Mouse (Mus musculus) ES-Bruce4 (cell line): Measurements from ENCODE around the gene Adamtsl5. TPM values are rescaled to one million over a fixed set of nuclear protein-coding genes. Genes with fewer than 3 reads are reported as not detected.
A peak's percentile ranks its signal among the peaks of the same experiment; 100 is the strongest.

ENCODE experiments used
- H3K27ac ChIP-seq: 2 replicates; pipeline ENCODE4 v1.5.1; 2012; ENCODE audit warnings: low read length, inconsistent platforms; ENCODE audit not compliant: insufficient read depth
- H3K27me3 ChIP-seq: 2 replicates; pipeline ENCODE4 v1.6.1; 2012; ENCODE audit warnings: mild to moderate bottlenecking, low read length, inconsistent platforms; ENCODE audit not compliant: control insufficient read depth, poor library complexity, insufficient read depth, severe bottlenecking
- H3K36me3 ChIP-seq: 2 replicates; pipeline ENCODE4 v1.6.1; 2012; ENCODE audit warnings: inconsistent platforms, mild to moderate bottlenecking, low read length, moderate library complexity; ENCODE audit not compliant: control insufficient read depth, poor library complexity, insufficient read depth, severe bottlenecking
- H3K4me1 ChIP-seq: one replicate; pipeline ENCODE4 v1.8.1; 2011; ENCODE audit warnings: low read length; ENCODE audit not compliant: control insufficient read depth, insufficient read depth
- H3K4me3 ChIP-seq: 2 replicates; pipeline ENCODE4 v1.5.1; 2011; ENCODE audit warnings: low read depth, mild to moderate bottlenecking, low read length
- H3K9ac ChIP-seq: 2 replicates; pipeline ENCODE4 v1.6.1; 2012; ENCODE audit warnings: low read depth, mild to moderate bottlenecking, inconsistent platforms; ENCODE audit not compliant: poor library complexity, severe bottlenecking
- H3K9me3 ChIP-seq: replicated peaks from 2 replicates; pipeline ENCODE4 v1.6.1; 2012; ENCODE audit warnings: mild to moderate bottlenecking, low read length, inconsistent platforms; ENCODE audit not compliant: control insufficient read depth, poor library complexity, insufficient read depth, severe bottlenecking
- CTCF ChIP-seq: IDR thresholded peaks from one replicate; pipeline ENCODE4 v1.8.1; 2011; ENCODE audit warnings: low read depth, low read length
- EP300 ChIP-seq: IDR thresholded peaks from 2 replicates; pipeline ENCODE4 v1.6.1; 2011; ENCODE audit warnings: low read depth, low read length; ENCODE audit not compliant: insufficient read depth
- POLR2A ChIP-seq: IDR thresholded peaks from one replicate; pipeline ENCODE4 v1.8.1; 2011; ENCODE audit warnings: low read length; ENCODE audit not compliant: insufficient read depth
- polyA plus RNA-seq: library from polyadenylated mRNA; stranded (reverse); fragments of >200 nt; gene quantifications from 2 replicates; pipeline ENCODE4 v1.2.4, GENCODE M21; 2011; ENCODE audit warnings: low read depth; ENCODE audit not compliant: missing spikeins, insufficient read depth, insufficient read length

Gene Adamtsl5
- polyA plus RNA-seq, 1 experiment = 3.8 TPM

- no peak for TF ChIP-seq EP300
- no peak for TF ChIP-seq CTCF
- TF ChIP-seq POLR2A = no peak
- H3K27ac ChIP-seq = no peak overlapping the region
These were observed 33.7 kb downstream of the Adamtsl5 start for GRCm38 (mm10) chr10:80314494-80315001.

GRCm38 (mm10) chr10:80313627-80314201, 34.5 kb downstream of the Adamtsl5 start:
- Histone ChIP-seq H3K9ac (peak overlapping the region; percentile 26; the same call in 1 of the 2 replicates), H3K36me3 (no peaks in the 10 kb centered on the region), H3K9me3 (no peaks in the 10 kb centered on the region)

More at GRCm38 (mm10) chr10:80314494-80315001, 33.7 kb downstream of the Adamtsl5 start:
- no peaks in the 10 kb centered on the region for H3K4me1 ChIP-seq
- H3K9me3 ChIP-seq = no peaks in the 10 kb centered on the region
- H3K27me3 ChIP-seq = no peaks in the 10 kb centered on the region
- H3K4me3 ChIP-seq = peak overlapping the region; percentile 14; the same call in 1 of the 2 replicates
- H3K36me3 ChIP-seq = no peaks in the 10 kb centered on the region
- 0 out of 2 replicates have a peak overlapping the region, but pooled peaks have one; percentile 9 for H3K9ac ChIP-seq

GRCm38 (mm10) chr10:80312586-80313504, 35.4 kb downstream of the Adamtsl5 start:
- H3K4me1 ChIP-seq = no peaks in the 10 kb centered on the region
- no peak overlapping the region for H3K27ac ChIP-seq
- H3K27me3 ChIP-seq = no peaks in the 10 kb centered on the region
- TF ChIP-seq CTCF (no peak), POLR2A (no peak), EP300 (no peak)
- H3K4me3 ChIP-seq = peak overlapping the region; percentile 8
- H3K9me3 ChIP-seq = no peaks in the 10 kb centered on the region
- no peaks in the 10 kb centered on the region for H3K36me3 ChIP-seq
- peak overlapping the region; percentile 26; the same call in 1 of the 2 replicates for H3K9ac ChIP-seq

More at GRCm38 (mm10) chr10:80313627-80314201, 34.5 kb downstream of the Adamtsl5 start:
- H3K27me3 ChIP-seq = no peaks in the 10 kb centered on the region
- peak overlapping the region; percentile 8 for H3K4me3 ChIP-seq
- H3K27ac ChIP-seq = no peak overlapping the region
- TF ChIP-seq EP300 (no peak), POLR2A (no peak), CTCF (no peak)
- H3K4me1 ChIP-seq = no peaks in the 10 kb centered on the region

DNA sequence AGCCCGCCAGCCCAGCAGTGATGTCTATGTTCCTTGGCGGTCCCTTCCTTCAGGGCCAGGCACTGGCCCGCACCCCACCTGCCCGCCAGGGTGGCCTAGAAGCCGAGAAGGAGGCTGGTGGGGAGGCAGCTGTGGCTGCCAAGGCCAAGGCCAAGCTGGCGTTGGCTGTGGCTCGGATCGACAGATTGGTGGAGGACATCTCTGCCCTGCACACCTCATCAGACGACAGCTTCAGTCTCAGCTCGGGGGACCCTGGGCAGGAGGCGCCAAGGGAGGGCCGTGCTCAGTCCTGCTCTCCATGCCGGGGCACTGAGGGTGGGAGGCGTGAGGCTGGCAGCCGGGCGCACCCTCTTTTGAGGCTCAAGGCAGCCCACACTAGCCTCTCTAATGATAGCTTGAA, 36.7 kb downstream of the Adamtsl5 start:
- Histone ChIP-seq H3K4me3 (peak overlapping the region; percentile 44), H3K9me3 (no peaks in the 10 kb centered on the region), H3K9ac (no peak overlapping the region), H3K36me3 (no peaks in the 10 kb centered on the region), H3K27ac (no peak overlapping the region), H3K4me1 (no peaks in the 10 kb centered on the region), H3K27me3 (no peaks in the 10 kb centered on the region)
- TF ChIP-seq CTCF = no peak
- no peak for TF ChIP-seq EP300
- no peak for TF ChIP-seq POLR2A

DNA sequence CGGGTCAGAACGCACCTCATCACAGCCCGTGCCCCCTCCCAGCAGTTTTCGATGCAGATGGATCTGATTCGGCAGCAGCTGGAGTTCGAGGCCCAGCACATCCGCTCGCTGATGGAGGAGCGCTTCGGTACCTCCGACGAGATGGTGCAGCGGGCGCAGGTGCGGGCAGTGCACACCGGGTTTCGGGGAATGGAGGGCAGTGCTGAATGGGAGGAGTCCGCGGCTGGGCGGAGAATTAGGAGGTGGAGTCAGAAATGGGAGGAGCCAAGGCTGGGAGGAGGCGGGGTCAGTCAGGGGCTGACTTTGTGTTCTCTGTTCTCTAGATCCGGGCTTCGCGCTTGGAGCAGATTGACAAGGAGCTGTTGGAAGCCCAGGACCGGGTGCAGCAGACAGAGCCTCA, 43.4 kb downstream of the Adamtsl5 start:
- Histone ChIP-seq H3K4me1 (no peaks in the 10 kb centered on the region), H3K27ac (no peak overlapping the region), H3K9ac (peak overlapping the region; percentile 32), H3K9me3 (no peaks in the 10 kb centered on the region), H3K4me3 (peak overlapping the region; percentile 77), H3K36me3 (no peaks in the 10 kb centered on the region), H3K27me3 (no peaks in the 10 kb centered on the region)
- TF ChIP-seq CTCF (no peak), EP300 (no peak), POLR2A (peak; percentile 80)

DNA sequence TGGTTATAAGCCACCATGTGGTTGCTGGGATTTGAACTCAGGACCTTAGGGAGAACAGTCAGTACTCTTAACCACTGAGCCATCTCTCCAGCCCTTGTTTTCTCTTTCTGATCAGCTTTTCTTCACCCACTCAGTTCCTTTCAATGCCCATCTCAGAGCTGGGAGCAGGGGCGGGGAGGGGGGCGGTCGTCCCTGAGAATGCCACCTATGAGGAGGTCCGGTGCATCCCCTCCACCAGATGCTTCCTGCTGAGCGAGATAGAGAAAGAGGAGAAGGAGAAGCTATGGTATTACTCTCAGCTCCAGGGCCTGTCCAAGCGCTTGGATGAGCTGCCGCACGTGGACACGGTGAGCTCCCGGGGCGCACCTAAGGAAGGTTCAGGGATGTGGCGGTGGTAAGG, 43.8 kb downstream of the Adamtsl5 start:
- Histone ChIP-seq H3K4me3 (peak overlapping the region; percentile 77), H3K9ac (peak overlapping the region; percentile 32), H3K27ac (no peak overlapping the region), H3K4me1 (no peaks in the 10 kb centered on the region), H3K36me3 (no peaks in the 10 kb centered on the region), H3K27me3 (no peaks in the 10 kb centered on the region), H3K9me3 (no peaks in the 10 kb centered on the region)
- no peak for TF ChIP-seq POLR2A
- no peak for TF ChIP-seq CTCF
- no peak for TF ChIP-seq EP300
